ENCODE assay signal across 8 mouse cellular contexts in the genomic region with DNA sequence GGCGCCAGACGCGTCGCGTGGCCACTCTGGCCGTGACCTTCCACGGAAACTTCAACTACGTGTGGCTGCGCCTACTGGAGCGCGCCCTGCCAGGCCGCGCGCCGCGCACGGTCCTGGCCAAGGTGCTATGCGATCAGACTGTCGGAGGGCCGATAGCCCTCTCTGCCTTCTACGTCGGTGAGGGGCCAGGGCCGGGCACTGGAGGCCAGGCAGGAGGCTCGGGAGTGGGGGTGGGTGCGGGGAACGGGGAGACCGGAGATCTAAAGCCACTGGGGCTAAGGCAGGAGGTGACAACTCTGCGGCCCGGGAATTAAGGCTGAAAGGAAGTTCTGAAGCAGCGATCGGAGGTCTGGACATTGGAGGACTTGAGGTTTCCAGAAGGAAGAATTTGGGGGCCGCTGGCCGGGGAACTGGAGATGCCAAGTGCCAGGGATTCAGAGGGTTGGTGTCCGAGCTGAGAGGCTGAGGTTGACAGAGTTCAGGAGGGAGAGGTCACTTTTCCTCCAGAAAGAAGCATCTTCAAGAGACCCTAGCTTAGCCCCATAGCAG. TPM values are rescaled to one million over a fixed set of nuclear protein-coding genes. Genes with fewer than 3 reads are reported as not detected.
A peak's percentile ranks its signal among the peaks of the same experiment; 100 is the strongest.
DNase-seq lines count a peak whose midpoint lies in the region; ATAC-seq lines count a peak whose summit lies in the region.

No protein-coding gene starts in this region.

- WGBS in lung, embryonic 16.5 days: 3% methylated on average over 27 of the region's 34 CpGs
- whole genome bisulfite sequencing in forebrain, embryonic 12.5 days: 4% methylated on average over 34 of the region's 34 CpGs
- 2% methylated on average over 34 of the region's 34 CpGs for WGBS in intestine, embryonic 15.5 days
- 4% methylated on average over 26 of the region's 34 CpGs for WGBS in neural tube, embryonic 14.5 days

- H3K36me3 ChIP-seq in lung, embryonic 16.5 days (ENCODE audit: control insufficient read depth, insufficient read depth, low read length): no peaks in the 10 kb centered on the region
- no peaks in the 10 kb centered on the region for H3K36me3 ChIP-seq in forebrain, embryonic 12.5 days (replicated peaks)
- H3K36me3 ChIP-seq in intestine, embryonic 15.5 days: no peaks in the 10 kb centered on the region
- no peaks in the 10 kb centered on the region for H3K36me3 ChIP-seq in neural tube, embryonic 14.5 days (ENCODE audit: control insufficient read depth, insufficient read depth, low read length)

- peak overlapping the region; percentile 55; the same call in 1 of the 2 replicates for H3K27ac ChIP-seq in lung, embryonic 16.5 days (ENCODE audit: low read length)
- no peak overlapping the region for H3K27ac ChIP-seq in forebrain, embryonic 12.5 days
- no peak overlapping the region for H3K27ac ChIP-seq in intestine, embryonic 15.5 days
- H3K27ac ChIP-seq in neural tube, embryonic 14.5 days (ENCODE audit: low read depth, low read length): 0 out of 2 replicates have a peak overlapping the region, but pooled peaks have one; percentile 10

- peak overlapping the region; percentile 65 for H3K4me3 ChIP-seq in lung, embryonic 16.5 days (ENCODE audit: low read length)
- H3K4me3 ChIP-seq in forebrain, embryonic 12.5 days (replicated peaks): peak overlapping the region; percentile 69
- peak overlapping the region; percentile 58 for H3K4me3 ChIP-seq in intestine, embryonic 15.5 days (replicated peaks)
- H3K4me3 ChIP-seq in neural tube, embryonic 14.5 days (ENCODE audit: low read depth, low read length): peak overlapping the region; percentile 61

- peak; percentile 82 for ATAC-seq in lung, embryonic 16.5 days (ENCODE audit: low read depth)
- peak; percentile 75 for ATAC-seq in forebrain, embryonic 12.5 days (ENCODE audit: low FRiP score)
- ATAC-seq in intestine, embryonic 15.5 days: peak; percentile 91
- peak; percentile 88 for ATAC-seq in neural tube, embryonic 14.5 days (ENCODE audit: low read depth)

- peak overlapping the region; percentile 74 for H3K9ac ChIP-seq in lung, embryonic 16.5 days (ENCODE audit: low read length)
- peak overlapping the region; percentile 66 for H3K9ac ChIP-seq in forebrain, embryonic 12.5 days
- peak overlapping the region; percentile 58 for H3K9ac ChIP-seq in intestine, embryonic 15.5 days
- H3K9ac ChIP-seq in neural tube, embryonic 14.5 days (replicated peaks; ENCODE audit: low read depth, low read length): peak overlapping the region; percentile 74

- H3K9me3 ChIP-seq in lung, embryonic 16.5 days (ENCODE audit: control insufficient read depth, low read length): no peaks in the 10 kb centered on the region
- no peaks in the 10 kb centered on the region for H3K9me3 ChIP-seq in forebrain, embryonic 12.5 days
- no peaks in the 10 kb centered on the region for H3K9me3 ChIP-seq in intestine, embryonic 15.5 days
- H3K9me3 ChIP-seq in neural tube, embryonic 14.5 days (ENCODE audit: control insufficient read depth, low read length): no peaks in the 10 kb centered on the region

- peaks cover 7% of the 10 kb centered on the region; the same call in 1 of the 2 replicates for H3K4me1 ChIP-seq in lung, embryonic 16.5 days (replicated peaks; ENCODE audit: control insufficient read depth, insufficient read depth, low read length)
- H3K4me1 ChIP-seq in forebrain, embryonic 12.5 days: peaks cover 9% of the 10 kb centered on the region
- 0 out of 2 replicates have a peak, but pooled peaks cover 5% of the 10 kb centered on the region for H3K4me1 ChIP-seq in intestine, embryonic 15.5 days (replicated peaks)
- H3K4me1 ChIP-seq in neural tube, embryonic 14.5 days (ENCODE audit: control insufficient read depth, insufficient read depth, low read length): no peaks in the 10 kb centered on the region

- no peaks in the 10 kb centered on the region for H3K27me3 ChIP-seq in lung, embryonic 16.5 days (ENCODE audit: control insufficient read depth, insufficient read depth, low read depth, low read length)
- H3K27me3 ChIP-seq in forebrain, embryonic 12.5 days: peaks cover 20% of the 10 kb centered on the region
- H3K27me3 ChIP-seq in intestine, embryonic 15.5 days (replicated peaks): no peaks in the 10 kb centered on the region
- H3K27me3 ChIP-seq in neural tube, embryonic 14.5 days (ENCODE audit: control insufficient read depth, insufficient read depth, low read length): 0 out of 2 replicates have a peak, but pooled peaks cover 3% of the 10 kb centered on the region

- DNase-seq in lung, postnatal 36 days: no peak
- no peak for DNase-seq in yolk sac, embryonic 10.5 days (ENCODE audit: low spot score)
- DNase-seq in gastrocnemius, adult 8-10 months (ENCODE audit: low spot score in 2 of 2): no peak
- no peak for DNase-seq in right cerebral cortex, postnatal 10 days (ENCODE audit: low spot score in 2 of 2)

- H3K4me2 ChIP-seq in lung, embryonic 16.5 days (ENCODE audit: low read depth, low read length): peak overlapping the region; percentile 96
- peak overlapping the region; percentile 99 for H3K4me2 ChIP-seq in forebrain, embryonic 12.5 days
- H3K4me2 ChIP-seq in intestine, embryonic 15.5 days (replicated peaks): peak overlapping the region; percentile 94
- peak overlapping the region; percentile 97 for H3K4me2 ChIP-seq in neural tube, embryonic 14.5 days (ENCODE audit: low read depth, low read length)

RNA-seq across cellular contexts. Expression of a gene that starts 38.0 kb away (rescaled TPM):
- polyA plus RNA-seq in lung, embryonic 16.5 days (2015; fragmentation: Nextera tagmentation; extraction: Ambion mirVana): 11.2 and 12.5 TPM in 2 replicates
- polyA plus RNA-seq in forebrain, embryonic 12.5 days (2016; fragmentation: Nextera tagmentation; extraction: Ambion mirVana): 3.6 and 4.7 TPM in 2 replicates
- 10.8 and 17.0 TPM in 2 replicates for polyA plus RNA-seq in intestine, embryonic 15.5 days (2015; fragmentation: Nextera tagmentation; extraction: Ambion mirVana)
- 37.3 and 52.7 TPM in 2 replicates for polyA plus RNA-seq in neural tube, embryonic 14.5 days (2014; fragmentation: Nextera tagmentation; extraction: Ambion mirVana)
- total RNA-seq in gastrocnemius, adult 8-10 months (2022): 1 to 10 TPM in 1 of 4 experiments, under 1 TPM in 3; 0.36 to 1.3 (median 0.97) TPM

RNA-seq across cellular contexts. Expression of a gene that starts 38.0 kb away (rescaled TPM):
- 79.3 and 84.0 TPM in 2 replicates for polyA plus RNA-seq in lung, embryonic 16.5 days (2015; fragmentation: Nextera tagmentation; extraction: Ambion mirVana)
- polyA plus RNA-seq in forebrain, embryonic 12.5 days (2016; fragmentation: Nextera tagmentation; extraction: Ambion mirVana): 67.7 and 72.1 TPM in 2 replicates
- 93.2 and 100.0 TPM in 2 replicates for polyA plus RNA-seq in intestine, embryonic 15.5 days (2015; fragmentation: Nextera tagmentation; extraction: Ambion mirVana)
- 66.1 and 87.0 TPM in 2 replicates for polyA plus RNA-seq in neural tube, embryonic 14.5 days (2014; fragmentation: Nextera tagmentation; extraction: Ambion mirVana)
- total RNA-seq in gastrocnemius, adult 8-10 months (2022): 10 to 100 TPM; 48.2 to 53.4 (median 50.5) TPM

RNA-seq across cellular contexts. Expression of a gene that starts 45.5 kb away (rescaled TPM):
- polyA plus RNA-seq in lung, embryonic 16.5 days (2015; fragmentation: Nextera tagmentation; extraction: Ambion mirVana): 0.44 and 0.84 TPM in 2 replicates
- 40.9 and 45.5 TPM in 2 replicates for polyA plus RNA-seq in forebrain, embryonic 12.5 days (2016; fragmentation: Nextera tagmentation; extraction: Ambion mirVana)
- polyA plus RNA-seq in intestine, embryonic 15.5 days (2015; fragmentation: Nextera tagmentation; extraction: Ambion mirVana): 2.1 TPM in 2 replicates
- polyA plus RNA-seq in neural tube, embryonic 14.5 days (2014; fragmentation: Nextera tagmentation; extraction: Ambion mirVana): 176 and 233 TPM in 2 replicates
- total RNA-seq in gastrocnemius, adult 8-10 months (2022): under 1 TPM in 1 of 4 experiments, not detected in 3; 0.17 TPM

RNA-seq across cellular contexts. Expression of a gene that starts 45.8 kb away (rescaled TPM):
- not detected in 2 replicates for polyA plus RNA-seq in lung, embryonic 16.5 days (2015; fragmentation: Nextera tagmentation; extraction: Ambion mirVana)
- polyA plus RNA-seq in forebrain, embryonic 12.5 days (2016; fragmentation: Nextera tagmentation; extraction: Ambion mirVana): 0.88 and 1.5 TPM in 2 replicates
- polyA plus RNA-seq in intestine, embryonic 15.5 days (2015; fragmentation: Nextera tagmentation; extraction: Ambion mirVana): not detected in 2 replicates
- polyA plus RNA-seq in neural tube, embryonic 14.5 days (2014; fragmentation: Nextera tagmentation; extraction: Ambion mirVana): 1.3 and 2.5 TPM in 2 replicates
- total RNA-seq in gastrocnemius, adult 8-10 months (2022): not detected

Comparison
In these comparisons a context has a peak if more than half of its experiments do, and no peak if none do; other contexts are left out.
1. H3K27ac ChIP-seq: peak in lung, embryonic 16.5 days (single experiment) and neural tube, embryonic 14.5 days (single experiment); none in forebrain, embryonic 12.5 days (single experiment) and intestine, embryonic 15.5 days (single experiment).
2. RNA of a gene that starts 45.5 kb away (polyA plus RNA-seq): 176 to 233 TPM in neural tube, embryonic 14.5 days and 40.9 to 45.5 TPM in forebrain, embryonic 12.5 days; 2.1 TPM in intestine, embryonic 15.5 days and 0.44 to 0.84 TPM in lung, embryonic 16.5 days; every median in the first group is over 10 times any median in the second.
3. Peak in every context shown above with its lines, with median percentiles within 50 percentile points of each other: ATAC-seq, H3K4me2 ChIP-seq, H3K4me3 ChIP-seq and H3K9ac ChIP-seq.